In the genomic region with DNA sequence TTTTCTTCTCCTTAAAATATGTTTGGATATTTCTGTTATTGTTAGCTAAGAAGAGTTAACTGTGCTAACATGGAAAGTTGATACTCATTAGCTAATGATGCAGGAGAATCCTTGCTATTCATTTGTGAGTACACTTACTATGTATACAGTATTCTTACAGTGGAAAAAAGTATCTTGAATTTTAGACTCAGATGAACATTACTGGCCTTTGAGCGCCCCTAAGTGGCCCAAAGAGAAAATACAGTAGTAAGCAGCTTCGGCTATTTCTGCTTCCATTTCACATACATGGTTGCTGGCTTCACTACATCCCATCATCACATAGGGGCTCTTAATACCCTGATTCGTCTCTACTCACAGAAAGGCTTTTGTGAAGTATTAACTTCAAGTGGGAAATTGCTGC, we compare ENCODE assay signal across 8 mouse cellular contexts.
A peak's percentile ranks its signal among the peaks of the same experiment; 100 is the strongest.
DNase-seq lines count a peak whose midpoint lies in the region; ATAC-seq lines count a peak whose summit lies in the region.

No protein-coding gene starts in this region.

- H3K9me3 ChIP-seq in neural tube, embryonic 15.5 days (replicated peaks), result no peaks in the 10 kb centered on the region

- H3K27me3 ChIP-seq in neural tube, embryonic 15.5 days (replicated peaks), result no peaks in the 10 kb centered on the region

- 27% methylated on average over 3 of the region's 3 CpGs for WGBS in neural tube, embryonic 15.5 days

- H3K4me3 ChIP-seq in neural tube, embryonic 15.5 days (replicated peaks), result no peak overlapping the region

- 0 out of 2 replicates have a peak, but pooled peaks cover 5% of the 10 kb centered on the region for H3K4me1 ChIP-seq in neural tube, embryonic 15.5 days

- no peak overlapping the region for H3K9ac ChIP-seq in neural tube, embryonic 15.5 days (replicated peaks)

- H3K36me3 ChIP-seq in neural tube, embryonic 15.5 days, result no peaks in the 10 kb centered on the region

- DNase-seq in heart, postnatal 14 days, result peak; percentile 5 to 35
- no peak for DNase-seq in heart, adult 8-10 months (ENCODE audit: low spot score)
- DNase-seq in ES-CJ7 (ENCODE audit: low read depth, low spot score), result peak; percentile 7
- peak; percentile 67 for DNase-seq in brain, adult 2 months (ENCODE audit: low read depth, low spot score)
- DNase-seq in kidney, postnatal 14 days, result peak; percentile 30
- no peak for DNase-seq in yolk sac, embryonic 10.5 days (ENCODE audit: low spot score)
- no peak for DNase-seq in thymus, postnatal 10 days (ENCODE audit: low spot score in 2 of 2)

- no peak overlapping the region for H3K4me2 ChIP-seq in neural tube, embryonic 15.5 days

- peak; percentile 41; the same call in 1 of the 2 replicates for ATAC-seq in neural tube, embryonic 15.5 days (ENCODE audit: low FRiP score)

- intact Hi-C loops in heart, postnatal 14 days (cut with DNase I), result loop anchor here (10.0 kb wide), 2 partner anchors 1122 to 1692 kb away; no protein-coding TSS in a partner anchor

- H3K27ac ChIP-seq in neural tube, embryonic 15.5 days (replicated peaks), result no peak overlapping the region

Comparison
In these comparisons a context has a peak if more than half of its experiments do, and no peak if none do; other contexts are left out.
1. DNase-seq: peak in heart, postnatal 14 days (2 of 2), ES-CJ7 (single experiment), brain, adult 2 months (single experiment) and kidney, postnatal 14 days (single experiment); none in heart, adult 8-10 months (single experiment), yolk sac, embryonic 10.5 days (single experiment) and thymus, postnatal 10 days (0 of 2).